Mouse (Mus musculus) cortical plate, adult 2 months (tissue): ENCODE results near the gene Eml6. TPM values are rescaled to one million over a fixed set of nuclear protein-coding genes. Genes with fewer than 3 reads are reported as not detected.

Experiments used
- H3K27ac ChIP-seq: fragments of 200-500 bp; 2 replicates; pipeline ENCODE4 v1.5.1; 2012; ENCODE audit warnings: low read length, control low read depth, inconsistent platforms; ENCODE audit not compliant: insufficient read depth
- H3K4me1 ChIP-seq: fragments of 200-500 bp; 2 replicates; pipeline ENCODE4 v1.6.1; 2011; ENCODE audit warnings: low read length; ENCODE audit not compliant: control insufficient read depth, insufficient read depth
- H3K4me3 ChIP-seq: fragments of 200-500 bp; 2 replicates; pipeline ENCODE4 v1.5.1; 2011; ENCODE audit warnings: mild to moderate bottlenecking, low read length, control low read depth; ENCODE audit not compliant: insufficient read depth
- CTCF ChIP-seq: fragments of 200-500 bp; IDR thresholded peaks from 2 replicates; pipeline ENCODE4 v1.5.1; 2011; ENCODE audit warnings: mild to moderate bottlenecking, control low read depth, low read length; ENCODE audit not compliant: insufficient read depth; ENCODE audit errors: extremely low read depth
- POLR2A ChIP-seq: fragments of 200-500 bp; IDR thresholded peaks from 2 replicates; pipeline ENCODE4 v1.6.1; 2011; ENCODE audit warnings: mild to moderate bottlenecking, low read length, control low read depth; ENCODE audit not compliant: insufficient read depth; ENCODE audit errors: extremely low read depth
- polyA plus RNA-seq: library from polyadenylated mRNA; depleted of rRNA; stranded (reverse); fragments of >200 nt; gene quantifications from 2 replicates; pipeline ENCODE4 v1.2.3, GENCODE M21; 2012

Eml6 gene
- polyA plus RNA-seq, 1 experiment, result 26.0 TPM

DNA sequence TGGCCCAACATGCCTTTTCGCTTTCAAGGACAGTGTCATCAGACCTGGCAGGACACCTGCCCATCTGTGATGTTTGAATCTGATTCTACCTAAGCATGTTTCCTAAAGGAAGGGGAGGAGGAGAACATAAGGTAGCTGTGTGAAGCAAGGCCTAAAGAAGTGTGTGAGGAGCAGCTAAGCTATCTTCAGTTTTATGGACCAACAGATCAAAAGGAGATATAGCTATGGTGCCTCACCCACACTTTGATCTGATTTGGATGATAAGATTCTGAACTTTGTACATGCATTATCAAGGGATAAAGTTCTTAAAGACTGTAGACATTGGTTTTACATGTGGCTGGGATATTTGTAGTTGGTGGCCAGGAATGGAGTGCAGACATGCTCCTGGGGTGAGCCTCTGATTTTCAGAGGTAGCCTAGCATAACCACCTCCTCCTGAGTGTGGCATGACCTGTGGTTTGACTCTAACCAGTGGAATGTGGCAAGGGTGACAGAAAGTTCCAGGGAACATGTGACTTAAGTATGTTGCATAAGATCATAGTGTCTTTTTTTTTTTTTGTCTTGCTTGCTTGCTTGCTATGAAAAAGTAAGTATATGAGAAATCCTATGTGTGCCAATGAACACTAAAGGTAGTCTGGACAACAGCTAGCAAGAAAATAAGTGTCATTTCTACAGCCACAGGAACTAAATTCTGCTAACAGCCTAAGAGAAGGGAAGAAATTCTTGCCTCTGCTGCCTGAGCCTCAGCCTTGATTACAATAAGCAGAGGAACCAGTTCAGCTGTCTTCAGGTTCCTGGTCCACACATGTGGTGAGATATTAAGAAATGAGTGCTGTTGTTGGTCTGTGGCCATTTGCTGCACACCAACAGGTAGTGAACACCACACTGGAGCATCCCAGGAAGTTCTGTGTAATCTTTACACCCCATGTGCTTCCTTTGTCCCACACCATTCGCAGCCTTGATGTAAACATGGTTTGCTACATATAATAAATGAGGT lies 224.1 kb downstream of the Eml6 start:
- Histone ChIP-seq H3K27ac (no peak overlapping the region), H3K4me3 (no peak overlapping the region), H3K4me1 (no peaks in the 10 kb centered on the region)
- TF ChIP-seq CTCF, result no peak
- TF ChIP-seq POLR2A, result no peak

DNA sequence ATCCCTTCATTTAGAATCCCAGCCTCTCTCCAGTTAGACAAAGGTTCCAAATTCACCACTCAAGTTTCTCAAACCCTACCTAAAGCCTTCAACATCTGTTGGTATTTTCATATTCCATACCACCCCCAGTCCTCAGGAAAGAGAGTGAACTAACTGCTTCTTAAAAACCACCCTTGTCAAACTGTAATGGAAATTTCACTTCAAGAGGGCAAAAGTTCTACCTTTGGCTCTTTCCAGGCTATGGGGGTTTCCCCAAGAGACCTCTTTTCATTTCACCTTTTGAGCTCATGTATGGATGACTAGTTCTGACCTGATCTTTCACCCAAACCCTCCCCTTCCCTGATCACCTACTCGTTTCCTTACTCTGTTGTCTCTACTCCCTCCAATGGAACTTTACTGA lies 226.0 kb downstream of the Eml6 start:
- Histone ChIP-seq H3K27ac (no peak overlapping the region), H3K4me3 (no peak overlapping the region), H3K4me1 (peaks cover under 1% of the 10 kb centered on the region; the same call in 1 of the 2 replicates)
- TF ChIP-seq CTCF (no peak), POLR2A (no peak)

DNA sequence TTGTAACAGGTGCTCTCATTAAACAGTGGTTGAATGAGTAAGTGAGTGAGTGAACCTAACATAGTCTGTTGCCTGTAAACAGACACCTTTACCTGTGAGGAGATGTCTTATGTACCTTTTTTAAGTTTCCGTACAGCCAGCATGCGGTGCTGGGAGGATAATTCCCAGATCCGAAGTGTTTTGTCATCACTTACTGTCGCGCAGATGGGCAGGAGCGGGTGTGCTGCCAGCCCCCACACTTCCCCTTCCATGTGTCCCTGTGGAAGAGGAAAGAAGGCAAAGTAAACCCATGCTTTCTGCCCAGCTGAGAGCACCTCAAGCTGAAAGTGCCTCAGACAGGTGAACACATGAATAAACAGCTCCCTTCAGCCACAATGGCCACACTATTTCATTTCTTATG lies 230.7 kb downstream of the Eml6 start:
- TF ChIP-seq POLR2A (no peak), CTCF (no peak)
- H3K27ac ChIP-seq, result peak overlapping the region; percentile 72; the same call in 1 of the 2 replicates

DNA sequence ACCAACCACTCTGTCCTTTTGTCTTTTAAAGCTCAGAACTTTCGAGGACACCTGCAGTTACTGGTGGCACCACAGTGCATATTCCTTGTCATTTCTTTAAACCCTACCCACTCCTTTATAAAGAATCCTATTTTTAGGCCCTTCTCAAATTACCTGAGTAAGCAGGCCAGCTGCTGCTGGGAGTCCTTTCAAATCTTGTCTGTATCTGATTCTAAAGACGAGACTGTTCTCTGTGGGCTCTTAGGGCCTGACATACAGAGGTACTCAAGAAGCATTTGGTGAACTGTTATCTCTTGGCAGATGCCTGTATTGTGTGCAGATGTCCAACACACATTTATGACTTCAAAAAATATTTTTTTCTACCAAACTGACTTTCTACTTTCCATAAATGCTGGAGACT lies 231.4 kb downstream of the Eml6 start:
- TF ChIP-seq CTCF (no peak), POLR2A (no peak)
- Histone ChIP-seq H3K4me1 (peaks cover 5% of the 10 kb centered on the region), H3K4me3 (no peak overlapping the region), H3K27ac (peak overlapping the region; percentile 60; the same call in 1 of the 2 replicates)

More for the DNA sequence above, 230.7 kb downstream of the Eml6 start:
- peaks cover 4% of the 10 kb centered on the region for H3K4me1 ChIP-seq
- no peak overlapping the region for H3K4me3 ChIP-seq

DNA sequence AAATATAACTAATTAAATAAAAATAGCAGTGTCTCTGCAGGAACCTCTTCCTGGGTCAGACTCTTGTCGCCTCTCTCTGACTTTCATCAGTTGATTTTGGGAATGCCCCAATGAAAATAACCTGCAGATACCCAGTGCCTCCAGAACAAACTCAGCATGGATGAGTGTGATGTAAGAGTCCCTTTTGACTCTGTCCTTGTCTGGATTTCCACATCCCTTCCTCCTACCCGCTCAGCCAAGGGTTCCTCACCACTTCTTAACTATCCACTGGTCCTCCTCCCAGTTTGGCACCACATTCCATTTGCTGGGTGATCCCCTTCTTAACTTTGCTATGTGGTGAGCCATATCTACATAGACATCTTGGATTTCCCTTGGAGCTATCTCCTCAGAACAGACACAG lies 235.0 kb downstream of the Eml6 start:
- H3K4me3 ChIP-seq, result no peak overlapping the region
- H3K4me1 ChIP-seq, result peaks cover 10% of the 10 kb centered on the region
- H3K27ac ChIP-seq, result no peak overlapping the region
- TF ChIP-seq POLR2A, result no peak
- TF ChIP-seq CTCF, result no peak

DNA sequence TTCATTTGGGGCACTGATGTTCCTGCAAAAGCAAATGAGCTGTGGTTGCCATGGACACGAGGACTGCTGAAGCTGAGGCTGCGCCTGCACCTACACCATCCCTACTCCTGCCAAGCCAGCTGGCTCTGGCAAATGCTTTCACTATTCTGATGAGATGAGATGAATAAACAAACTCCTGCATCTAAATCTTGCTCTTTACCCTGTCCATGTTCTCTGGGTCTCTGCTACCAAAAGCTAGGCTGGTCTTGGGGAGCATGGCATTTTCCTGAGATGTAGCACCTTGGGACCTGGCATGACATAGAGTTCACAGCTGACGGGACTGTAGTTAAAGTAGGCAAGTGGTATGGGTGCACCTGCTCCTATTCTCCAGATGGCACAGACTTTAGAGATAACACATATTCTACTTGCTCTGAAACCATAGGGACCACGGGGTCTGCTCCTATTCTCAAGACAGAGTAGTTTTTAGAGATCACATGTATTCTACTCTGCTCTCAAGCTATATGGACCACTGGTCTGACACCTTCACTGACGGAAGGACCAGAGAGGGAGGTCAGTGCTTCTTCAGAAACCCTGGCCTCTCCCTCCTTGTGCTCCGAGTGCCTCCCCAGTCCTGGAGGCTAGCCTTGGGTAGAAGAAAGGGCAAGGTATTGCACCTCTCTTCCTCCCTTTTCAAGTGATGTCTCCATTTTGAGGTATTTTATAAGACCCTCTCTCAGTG lies 236.8 kb downstream of the Eml6 start:
- Histone ChIP-seq H3K4me1 (peaks cover 6% of the 10 kb centered on the region), H3K27ac (peak overlapping the region; percentile 97), H3K4me3 (no peak overlapping the region)
- peak; percentile 28; the same call in 1 of the 2 replicates for TF ChIP-seq POLR2A
- no peak for TF ChIP-seq CTCF

DNA sequence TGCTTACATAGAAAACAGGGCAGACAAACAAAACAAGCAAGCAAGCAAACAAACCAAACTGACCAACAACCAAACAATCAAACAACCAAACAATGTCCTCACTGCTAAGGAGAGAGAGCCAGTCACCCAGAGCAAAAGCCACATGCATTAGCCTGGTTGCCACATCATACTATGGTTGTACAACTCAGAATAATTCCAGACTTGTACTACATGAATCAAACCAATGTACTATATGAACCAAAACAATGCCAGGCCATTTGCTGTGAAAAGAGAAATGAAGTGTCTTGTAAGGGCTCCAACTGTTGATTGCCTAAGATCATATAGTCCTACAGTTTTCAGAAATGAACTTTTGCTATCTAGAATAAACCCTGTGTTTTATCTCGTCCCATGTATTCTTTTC lies 237.3 kb downstream of the Eml6 start:
- Histone ChIP-seq H3K27ac (peak overlapping the region; percentile 68), H3K4me1 (peaks cover 6% of the 10 kb centered on the region), H3K4me3 (no peak overlapping the region)
- TF ChIP-seq CTCF (no peak), POLR2A (no peak)

DNA sequence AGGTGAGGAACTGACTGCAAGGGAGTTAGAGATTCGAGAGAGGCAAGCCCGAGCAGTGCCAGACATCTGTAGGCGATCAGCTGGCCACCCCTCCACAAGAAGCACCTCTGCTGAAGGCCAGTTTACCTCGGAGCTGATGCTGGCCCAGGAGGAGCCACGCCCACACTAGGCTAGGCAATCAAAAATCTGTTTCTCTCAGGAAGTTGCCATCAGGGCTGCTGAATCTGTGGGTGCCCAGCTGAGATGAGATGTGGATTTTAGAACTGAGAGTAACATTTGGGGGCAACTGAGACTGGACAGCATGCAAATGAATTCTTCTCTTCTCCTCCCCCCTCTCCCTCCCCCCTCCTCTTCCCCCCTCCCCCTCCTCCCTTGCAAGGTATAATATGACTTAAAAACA lies 238.4 kb downstream of the Eml6 start:
- TF ChIP-seq CTCF, result no peak
- TF ChIP-seq POLR2A, result no peak
- no peak overlapping the region for H3K4me3 ChIP-seq
- no peak overlapping the region for H3K27ac ChIP-seq
- H3K4me1 ChIP-seq, result peaks cover 6% of the 10 kb centered on the region

DNA sequence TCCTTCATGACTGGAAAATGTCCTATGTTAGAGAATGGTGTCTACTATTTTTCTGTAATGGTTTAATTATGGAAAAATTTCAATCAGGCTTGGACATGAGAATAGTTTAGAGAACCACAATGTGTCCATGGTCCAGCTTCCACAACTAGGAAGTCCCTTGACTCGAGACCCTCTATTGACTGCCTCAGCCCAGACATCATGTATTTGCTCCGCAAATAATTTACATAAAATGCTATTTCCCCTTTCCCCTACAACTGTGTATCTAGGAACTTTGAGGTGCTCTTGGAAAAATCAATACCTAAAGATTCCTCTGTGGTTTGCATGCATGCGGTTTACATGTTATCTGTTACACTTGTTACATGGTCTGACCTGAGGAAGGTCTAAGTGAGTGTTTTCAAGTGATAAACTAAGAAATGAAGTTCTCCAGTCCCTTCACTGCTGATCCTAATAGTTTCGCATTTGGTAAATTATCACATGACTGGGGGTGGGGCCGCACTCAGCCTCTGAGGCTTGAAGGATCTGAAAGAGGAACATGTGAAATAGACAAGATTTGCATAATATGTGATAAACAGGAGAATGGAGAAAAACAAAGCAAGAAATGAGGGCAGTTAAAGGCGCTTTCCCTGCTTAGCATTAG lies 239.1 kb downstream of the Eml6 start:
- H3K27ac ChIP-seq, result no peak overlapping the region
- TF ChIP-seq CTCF (no peak), POLR2A (no peak)
- no peak overlapping the region for H3K4me3 ChIP-seq
- H3K4me1 ChIP-seq, result peaks cover 6% of the 10 kb centered on the region

DNA sequence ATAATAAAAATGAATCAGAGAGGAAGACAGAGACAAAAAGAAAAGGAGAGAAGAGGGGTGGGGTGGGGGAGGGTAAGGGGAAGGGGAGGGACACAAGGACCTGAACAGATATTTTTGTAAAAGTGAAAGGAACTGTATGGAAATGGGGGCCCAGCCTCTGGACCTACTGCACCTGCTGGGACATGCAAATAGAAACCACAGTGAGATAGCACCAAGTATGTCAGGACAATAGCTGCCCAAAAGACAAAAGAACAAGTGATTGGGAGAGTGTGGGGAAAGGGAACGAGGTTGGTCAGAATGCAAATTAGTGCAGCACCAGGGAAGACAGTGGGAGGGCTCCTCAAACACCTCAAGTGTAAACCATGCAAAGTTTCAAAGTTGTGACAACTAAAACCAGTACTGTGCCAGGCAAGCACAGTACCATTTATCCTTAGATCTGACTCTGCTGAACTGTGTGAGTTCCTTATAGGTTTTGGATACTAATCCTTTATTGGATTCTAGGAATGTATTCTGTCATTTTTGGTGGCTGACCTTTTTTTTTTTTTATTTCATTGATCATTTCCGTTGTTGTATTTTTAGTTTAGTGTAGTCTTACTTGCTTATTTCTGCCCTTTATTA lies 246.3 kb downstream of the Eml6 start:
- Histone ChIP-seq H3K4me1 (no peaks in the 10 kb centered on the region), H3K4me3 (no peak overlapping the region), H3K27ac (no peak overlapping the region)
- no peak for TF ChIP-seq POLR2A
- TF ChIP-seq CTCF, result no peak
